Mouse (Mus musculus): ENCODE data around the gene Gpr31b. TPM values are rescaled to one million over a fixed set of nuclear protein-coding genes. Genes with fewer than 3 reads are reported as not detected.
"Not testable (repeated sequence)": the region's sequence is repeated elsewhere in the genome, so short reads cannot be mapped to it uniquely, and the experiment has no call there.

The Gpr31b gene
- polyA plus RNA-seq, 1 experiment from 2014 or later: not detected

GRCm38 (mm10) chr17:13008528-13008927 is 43.6 kb downstream of the Gpr31b start:
- DNase-seq (ENCODE audit: low spot score): peak; percentile 21
- Histone ChIP-seq H3K4me3 (peak overlapping the region; percentile 75), H3K9me3 (no peaks in the 10 kb centered on the region), H3K4me1 (peaks cover 16% of the 10 kb centered on the region), H3K36me3 (replicated peaks) (peaks cover 31% of the 10 kb centered on the region), H3K27me3 (replicated peaks; ENCODE audit: low read depth, poor library complexity, severe bottlenecking) (no peaks in the 10 kb centered on the region), H3K27ac (replicated peaks) (peak overlapping the region; percentile 86)
- WGBS: 3% methylated on average over 10 of the region's 10 CpGs

GRCm38 (mm10) chr17:13007730-13008425 is 44.2 kb downstream of the Gpr31b start:
- Histone ChIP-seq H3K36me3 (replicated peaks) (peaks cover 24% of the 10 kb centered on the region), H3K27ac (replicated peaks) (peak overlapping the region; percentile 86), H3K4me1 (peaks cover 16% of the 10 kb centered on the region), H3K27me3 (replicated peaks; ENCODE audit: low read depth, poor library complexity, severe bottlenecking) (no peaks in the 10 kb centered on the region), H3K4me3 (peak overlapping the region; percentile 75), H3K9me3 (no peaks in the 10 kb centered on the region)
- WGBS: under 1% methylated on average over 76 of the region's 76 CpGs
- peak; percentile 99 for DNase-seq (ENCODE audit: low spot score)

- no peaks in the 10 kb centered on the region for H3K9me3 ChIP-seq
- peaks cover 15% of the 10 kb centered on the region for H3K36me3 ChIP-seq (replicated peaks)
- H3K27me3 ChIP-seq (replicated peaks; ENCODE audit: low read depth, poor library complexity, severe bottlenecking): no peaks in the 10 kb centered on the region
- H3K4me3 ChIP-seq: peak overlapping the region; percentile 75
- no peak overlapping the region for H3K27ac ChIP-seq (replicated peaks)
- H3K4me1 ChIP-seq: peaks cover 16% of the 10 kb centered on the region
- 52% methylated on average over 5 of the region's 5 CpGs for WGBS
- DNase-seq (ENCODE audit: low spot score): peak; percentile 12
These were observed 45.1 kb downstream of the Gpr31b start for GRCm38 (mm10) chr17:13006984-13007383.

GRCm38 (mm10) chr17:13006546-13006945 is 45.5 kb downstream of the Gpr31b start, which contains the start of gene Sod2:
Sod2 (plus strand) TSS chr17:13006846.
- Histone ChIP-seq H3K27ac (replicated peaks) (peak within 1 kb of the TSS; percentile 86), H3K4me1 (peaks cover 16% of the 10 kb centered on the region), H3K36me3 (replicated peaks) (peaks cover 11% of the 10 kb centered on the region), H3K4me3 (peak within 1 kb of the TSS; percentile 75)
- 93% methylated on average over 2 of the region's 2 CpGs for WGBS
- H3K27me3 ChIP-seq (replicated peaks; ENCODE audit: low read depth, poor library complexity, severe bottlenecking); DNase-seq (ENCODE audit: low spot score); H3K9me3 ChIP-seq: not testable (repeated sequence)

- DNase-seq (ENCODE audit: low spot score); H3K4me3 ChIP-seq; H3K27me3 ChIP-seq (replicated peaks; ENCODE audit: low read depth, poor library complexity, severe bottlenecking); H3K27ac ChIP-seq (replicated peaks); H3K9me3 ChIP-seq; H3K36me3 ChIP-seq (replicated peaks): not testable (repeated sequence)
- 78% methylated on average over 2 of the region's 2 CpGs for WGBS
- H3K4me1 ChIP-seq: peaks cover 16% of the 10 kb centered on the region
These were observed 47.7 kb downstream of the Gpr31b start for GRCm38 (mm10) chr17:13004436-13004835.

GRCm38 (mm10) chr17:13002243-13002642 is 49.9 kb downstream of the Gpr31b start:
- not testable (repeated sequence) for H3K27ac ChIP-seq (replicated peaks)

More at GRCm38 (mm10) chr17:13002243-13002642, 49.9 kb downstream of the Gpr31b start:
- H3K36me3 ChIP-seq (replicated peaks); H3K4me3 ChIP-seq; H3K4me1 ChIP-seq; H3K9me3 ChIP-seq; DNase-seq (ENCODE audit: low spot score); H3K27me3 ChIP-seq (replicated peaks; ENCODE audit: low read depth, poor library complexity, severe bottlenecking): not testable (repeated sequence)
- 93% methylated on average over 5 of the region's 5 CpGs for WGBS

Other genes starting within 250 kb of the Gpr31b start
- 0.44 and 0.72 TPM in 2 replicates for gene Mas1, start 184.2 kb downstream of the Gpr31b start, polyA plus RNA-seq (2016; fragmentation: Nextera tagmentation; extraction: Ambion mirVana)
- not detected in 2 replicates for gene Mrgprh, start 176.3 kb downstream of the Gpr31b start, polyA plus RNA-seq (2016; fragmentation: Nextera tagmentation; extraction: Ambion mirVana)
- gene Pnldc1, start 142.1 kb downstream of the Gpr31b start, polyA plus RNA-seq (2016; fragmentation: Nextera tagmentation; extraction: Ambion mirVana): 2.4 and 3.4 TPM in 2 replicates
- gene Tcp1, start 136.6 kb downstream of the Gpr31b start, polyA plus RNA-seq (2016; fragmentation: Nextera tagmentation; extraction: Ambion mirVana): 548 and 551 TPM in 2 replicates
- 198 and 200 TPM in 2 replicates for gene Mrpl18, start 136.0 kb downstream of the Gpr31b start, polyA plus RNA-seq (2016; fragmentation: Nextera tagmentation; extraction: Ambion mirVana)
- gene Acat3, start 111.7 kb downstream of the Gpr31b start, polyA plus RNA-seq (2016; fragmentation: Nextera tagmentation; extraction: Ambion mirVana): 0.98 and 1.3 TPM in 2 replicates
- gene Acat2, start 91.5 kb downstream of the Gpr31b start, polyA plus RNA-seq (2016; fragmentation: Nextera tagmentation; extraction: Ambion mirVana): 348 and 367 TPM in 2 replicates
- gene Wtap, start 58.1 kb downstream of the Gpr31b start, polyA plus RNA-seq (2016; fragmentation: Nextera tagmentation; extraction: Ambion mirVana): 148 and 153 TPM in 2 replicates
- 95.4 and 101 TPM in 2 replicates for gene Sod2, start 45.5 kb downstream of the Gpr31b start, polyA plus RNA-seq (2016; fragmentation: Nextera tagmentation; extraction: Ambion mirVana)
- not detected in 2 replicates for gene Tcp10b, start 8.8 kb upstream of the Gpr31b start, polyA plus RNA-seq (2016; fragmentation: Nextera tagmentation; extraction: Ambion mirVana)
- gene Unc93a, start 79.5 kb upstream of the Gpr31b start, polyA plus RNA-seq (2016; fragmentation: Nextera tagmentation; extraction: Ambion mirVana): not detected in 2 replicates
- not detected in 2 replicates for gene Smok2a, start 168.9 kb upstream of the Gpr31b start, polyA plus RNA-seq (2016; fragmentation: Nextera tagmentation; extraction: Ambion mirVana)
- gene Smok2b, start 178.0 kb upstream of the Gpr31b start, polyA plus RNA-seq (2016; fragmentation: Nextera tagmentation; extraction: Ambion mirVana): not detected in 2 replicates